Mouse (Mus musculus) embryonic facial prominence, embryonic 10.5 days (tissue): ENCODE measurements around the gene Slc7a12. TPM values are rescaled to one million over a fixed set of nuclear protein-coding genes. Genes with fewer than 3 reads are reported as not detected.

Experiments
- DNase-seq: peaks from one replicate; pipeline ENCODE4 v3.0.0-alpha.2; 2017; ENCODE audit warnings: low spot score
- H3K27ac ChIP-seq: fragments of 300-500 bp; sonication (generic); replicated peaks from 2 replicates; pipeline ENCODE4 v1.5.1; 2016; ENCODE audit warnings: mild to moderate bottlenecking
- H3K27me3 ChIP-seq: fragments of 300-500 bp; sonication (generic); replicated peaks from 2 replicates; pipeline ENCODE4 v1.6.1; 2016; ENCODE audit warnings: low read depth, mild to moderate bottlenecking; ENCODE audit not compliant: poor library complexity, severe bottlenecking
- H3K36me3 ChIP-seq: fragments of 300-500 bp; sonication (generic); replicated peaks from 2 replicates; pipeline ENCODE4 v1.6.1; 2016; ENCODE audit warnings: mild to moderate bottlenecking, moderate library complexity
- H3K4me1 ChIP-seq: fragments of 300-500 bp; sonication (generic); 2 replicates; pipeline ENCODE4 v1.6.1; 2016
- H3K4me3 ChIP-seq: fragments of 300-500 bp; sonication (generic); 2 replicates; pipeline ENCODE4 v1.5.1; 2016; ENCODE audit warnings: mild to moderate bottlenecking, moderate library complexity
- H3K9me3 ChIP-seq: fragments of 300-500 bp; sonication (generic); 2 replicates; pipeline ENCODE4 v1.6.1; 2016; ENCODE audit warnings: mild to moderate bottlenecking
- WGBS: fragments of 180-500 bp; shearing (Covaris S2); methylation state at CpG from one replicate; pipeline ENCODE4 v1.1.7; 2016; 5-methylcytosine and 5-hydroxymethylcytosine counted together
- polyA plus RNA-seq: library from polyadenylated mRNA; unstranded; fragments of >200 nt; fragmentation: Nextera tagmentation; extraction: Ambion mirVana; gene quantifications from 2 replicates; pipeline ENCODE4 v1.2.1, GENCODE M21; 2016

Slc7a12 gene
- polyA plus RNA-seq, result not detected in 2 replicates

DNA sequence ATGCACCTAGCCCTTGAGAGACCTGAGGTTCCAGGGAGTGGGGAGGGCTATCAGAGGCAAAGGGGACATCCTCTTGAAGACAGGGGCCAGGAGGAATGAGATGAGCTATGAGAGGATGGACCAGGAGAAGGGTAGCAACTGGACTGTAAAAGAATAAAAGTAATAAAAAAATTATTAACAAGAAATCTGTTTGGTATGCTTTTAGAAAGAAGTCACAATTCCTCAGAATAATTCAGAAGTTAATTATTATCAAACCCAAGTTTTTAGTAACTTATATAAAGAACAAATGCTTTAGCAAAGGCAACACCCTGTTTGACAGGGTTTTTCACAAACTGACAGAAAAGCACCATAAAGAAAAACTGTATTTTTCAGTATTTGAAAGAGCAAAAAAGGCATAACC, at the start of gene Slc7a12:
Slc7a12 (plus strand) TSS at position 301 of the 400 bp plus-strand sequence.
- no peak for DNase-seq
- H3K4me1 ChIP-seq, result no peaks in the 10 kb centered on the region
- H3K9me3 ChIP-seq, result no peaks in the 10 kb centered on the region
- H3K4me3 ChIP-seq, result no peak within 1 kb of the TSS
- H3K27me3 ChIP-seq, result no peaks in the 10 kb centered on the region
- no peaks in the 10 kb centered on the region for H3K36me3 ChIP-seq
- no peak within 1 kb of the TSS for H3K27ac ChIP-seq

DNA sequence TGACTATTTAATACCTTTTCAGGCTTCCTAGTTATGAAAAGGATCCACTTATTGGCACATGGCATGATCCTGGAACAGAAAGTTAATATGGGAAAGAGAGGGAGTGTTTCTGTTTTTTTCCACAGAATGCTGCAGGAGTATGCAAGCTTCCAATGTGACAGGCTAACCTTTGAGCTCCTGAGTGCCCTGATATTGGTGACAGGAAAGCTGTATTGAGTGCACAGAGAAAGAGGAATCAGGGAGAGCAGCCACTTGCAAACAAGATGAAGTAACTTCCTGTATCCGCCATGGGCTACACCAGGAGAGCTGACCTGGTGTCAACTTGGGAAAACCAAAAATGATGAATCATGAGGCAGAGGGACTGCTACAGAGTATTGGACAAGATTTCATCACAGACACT, 48.1 kb upstream of the Slc7a12 start:
- Histone ChIP-seq H3K9me3 (no peaks in the 10 kb centered on the region), H3K4me3 (no peak overlapping the region), H3K27me3 (no peaks in the 10 kb centered on the region), H3K4me1 (no peaks in the 10 kb centered on the region), H3K36me3 (no peaks in the 10 kb centered on the region), H3K27ac (no peak overlapping the region)
- no peak for DNase-seq
- WGBS, result 86% methylated on average over 1 of the region's 1 CpGs

DNA sequence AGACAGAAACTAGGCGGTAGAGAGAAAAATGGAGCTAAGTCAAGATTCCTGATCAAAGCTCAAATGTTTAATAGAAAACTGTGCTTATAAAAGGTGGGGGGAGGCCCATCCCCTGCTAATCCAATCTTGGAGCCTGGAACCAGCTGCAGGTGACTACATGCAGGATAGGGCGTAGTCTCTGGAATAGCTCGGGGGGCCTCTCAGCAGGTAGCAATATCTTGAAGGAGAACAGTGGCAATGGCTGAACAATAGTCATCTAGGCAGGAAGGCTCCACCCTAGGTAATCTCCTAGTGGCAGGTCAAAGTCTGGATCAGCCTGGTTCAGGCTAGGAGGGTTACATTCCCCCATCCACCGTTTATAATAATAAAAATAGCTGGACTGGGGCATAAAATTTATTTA, 34.5 kb upstream of the Slc7a12 start:
- Histone ChIP-seq H3K27me3 (no peaks in the 10 kb centered on the region), H3K4me3 (no peak overlapping the region), H3K4me1 (no peaks in the 10 kb centered on the region), H3K27ac (no peak overlapping the region), H3K9me3 (no peaks in the 10 kb centered on the region), H3K36me3 (no peaks in the 10 kb centered on the region)
- DNase-seq, result no peak
- WGBS, result 89% methylated on average over 4 of the region's 4 CpGs

DNA sequence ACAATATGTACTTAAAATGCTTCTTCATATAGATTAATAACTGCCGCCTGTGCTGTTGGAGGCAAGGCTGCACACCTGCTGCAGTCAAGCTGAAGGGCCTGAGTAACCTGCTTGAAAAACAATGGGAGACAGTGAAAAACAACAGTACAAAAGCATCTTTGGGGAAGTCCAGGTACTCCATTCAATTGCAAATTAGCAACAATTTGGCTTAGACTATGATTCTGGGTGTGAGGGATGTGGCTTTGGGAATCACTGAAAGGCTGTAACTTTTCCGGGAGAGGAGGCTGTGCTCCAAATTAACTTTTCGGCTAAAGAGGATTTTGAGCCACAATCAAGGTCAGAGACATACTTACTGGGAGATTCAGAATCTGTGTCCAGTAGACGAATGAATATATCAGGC, 33.8 kb upstream of the Slc7a12 start:
- H3K27ac ChIP-seq, result no peak overlapping the region
- WGBS, result 97% methylated on average over 4 of the region's 4 CpGs
- no peaks in the 10 kb centered on the region for H3K27me3 ChIP-seq
- H3K4me1 ChIP-seq, result no peaks in the 10 kb centered on the region
- no peak overlapping the region for H3K4me3 ChIP-seq
- H3K36me3 ChIP-seq, result no peaks in the 10 kb centered on the region
- no peaks in the 10 kb centered on the region for H3K9me3 ChIP-seq
- DNase-seq, result no peak

Other genes with a start within 250 kb of the Slc7a12 start
- 453 and 455 TPM in 2 replicates for gene 1810022K09Rik, start 130.6 kb downstream of the Slc7a12 start, polyA plus RNA-seq
- 3.5 and 4.1 TPM in 2 replicates for gene Car13, start 161.0 kb downstream of the Slc7a12 start, polyA plus RNA-seq